13 mouse cellular contexts compared by ENCODE assay signal in the genomic region with DNA sequence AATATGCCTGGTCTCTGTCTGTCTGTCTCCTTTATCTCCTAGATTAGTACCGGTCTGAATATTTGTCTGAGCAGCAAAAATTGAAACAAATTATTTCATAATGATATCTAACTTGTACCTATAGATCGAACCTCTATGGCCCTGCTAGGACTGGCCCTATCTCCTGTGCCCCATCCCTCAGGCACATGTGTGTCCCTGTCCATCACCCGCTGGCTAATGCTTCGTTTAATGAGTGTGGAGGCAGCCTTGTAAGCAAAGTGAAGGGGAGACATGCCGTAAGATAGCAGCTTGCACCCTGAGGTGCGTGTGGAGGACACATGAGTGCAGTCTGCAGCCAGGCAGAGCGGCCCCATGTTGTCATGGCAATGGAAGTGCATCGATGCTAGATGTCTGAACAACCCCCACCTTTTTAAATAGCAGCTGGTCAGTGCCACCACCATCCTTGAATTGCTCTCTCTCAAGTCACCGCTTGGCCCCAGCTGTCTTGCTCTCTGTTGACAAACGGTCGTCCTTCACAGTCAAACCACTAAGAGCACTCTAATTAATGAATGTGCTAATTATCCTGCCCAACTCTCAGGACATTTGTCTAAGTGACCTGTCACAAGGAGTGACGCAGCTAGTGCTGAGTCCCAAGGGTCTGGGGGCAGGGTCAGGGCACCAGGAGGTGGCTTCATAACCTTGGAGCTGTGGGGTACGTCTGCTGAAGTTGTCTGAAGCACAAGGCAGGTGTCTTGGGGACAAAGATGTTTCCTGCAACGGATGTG. TPM values are rescaled to one million over a fixed set of nuclear protein-coding genes. Genes with fewer than 3 reads are reported as not detected.
A peak's percentile ranks its signal among the peaks of the same experiment; 100 is the strongest.
DNase-seq lines count a peak whose midpoint lies in the region; ATAC-seq and TF ChIP-seq lines count a peak whose summit lies in the region.
"Had no signal": no experiment of that assay in that cellular context is flagged by ENCODE, and none has a peak within 500 bp of the region (broad histone marks: within the 10 kb centered on the region; RNA-seq: fewer than 3 reads in every experiment).

No protein-coding gene starts in this region.

- no peaks in the 10 kb centered on the region for H3K36me3 ChIP-seq in kidney, embryonic 15.5 days
- no peaks in the 10 kb centered on the region for H3K36me3 ChIP-seq in embryonic facial prominence, embryonic 14.5 days (ENCODE audit: control insufficient read depth, insufficient read depth, low read length)
- H3K36me3 ChIP-seq in limb, embryonic 14.5 days (ENCODE audit: control insufficient read depth, insufficient read depth, low read length): no peaks in the 10 kb centered on the region
- no peaks in the 10 kb centered on the region for H3K36me3 ChIP-seq in neural tube, embryonic 15.5 days
- H3K36me3 ChIP-seq: liver, embryonic 13.5 days had no signal

- 0 out of 2 replicates have a peak, but pooled peaks cover 2% of the 10 kb centered on the region for H3K9me3 ChIP-seq in kidney, embryonic 15.5 days (replicated peaks)
- 0 out of 2 replicates have a peak, but pooled peaks cover 3% of the 10 kb centered on the region for H3K9me3 ChIP-seq in embryonic facial prominence, embryonic 14.5 days (ENCODE audit: control insufficient read depth, low read length)
- H3K9me3 ChIP-seq in limb, embryonic 14.5 days (ENCODE audit: control insufficient read depth, low read length): no peaks in the 10 kb centered on the region
- H3K9me3 ChIP-seq in neural tube, embryonic 15.5 days (replicated peaks): no peaks in the 10 kb centered on the region

- H3K9ac ChIP-seq in kidney, embryonic 15.5 days: no peak overlapping the region
- H3K9ac ChIP-seq in embryonic facial prominence, embryonic 14.5 days (ENCODE audit: low read depth, low read length): no peak overlapping the region
- H3K9ac ChIP-seq in limb, embryonic 14.5 days (ENCODE audit: low read depth, low read length, severe bottlenecking): no peak overlapping the region
- H3K9ac ChIP-seq in neural tube, embryonic 15.5 days (replicated peaks): no peak overlapping the region
- H3K9ac ChIP-seq: liver, embryonic 13.5 days had no signal

- no peak for DNase-seq in kidney, postnatal 14 days
- DNase-seq in embryonic facial prominence, embryonic 14.5 days (ENCODE audit: low spot score): peak; percentile 51
- no peak for DNase-seq in limb, embryonic 14.5 days (ENCODE audit: low spot score)
- no peak for DNase-seq in MN1 (ENCODE audit: low spot score)
- DNase-seq in left cerebral cortex, postnatal 4 days: no peak
- DNase-seq in gastrocnemius, adult 18-20 months (ENCODE audit: low spot score): no peak
- DNase-seq: gastrocnemius, postnatal 36 days; heart, postnatal 4 days; layer of hippocampus, adult 9-11 months; liver, embryonic 13.5 days had no signal

- H3K4me2 ChIP-seq in kidney, embryonic 15.5 days: no peak overlapping the region
- H3K4me2 ChIP-seq in embryonic facial prominence, embryonic 14.5 days (ENCODE audit: low read depth, low read length): no peak overlapping the region
- no peak overlapping the region for H3K4me2 ChIP-seq in limb, embryonic 14.5 days (replicated peaks; ENCODE audit: low read depth, low read length, severe bottlenecking)
- H3K4me2 ChIP-seq in neural tube, embryonic 15.5 days: no peak overlapping the region
- H3K4me2 ChIP-seq: liver, embryonic 13.5 days had no signal

- TF ChIP-seq POLR2A in limb, embryonic 14.5 days (IDR thresholded peaks at IDR 0.05; ENCODE audit: borderline replicate concordance, extremely low read depth, insufficient read depth, insufficient read length): no peak

- intact Hi-C loops in left cerebral cortex, postnatal 4 days (cut with DNase I): no loop called here

- H3K4me1 ChIP-seq in kidney, embryonic 15.5 days: peaks cover 24% of the 10 kb centered on the region
- H3K4me1 ChIP-seq in embryonic facial prominence, embryonic 14.5 days (ENCODE audit: control insufficient read depth, insufficient read depth, low read length): no peaks in the 10 kb centered on the region
- peaks cover 6% of the 10 kb centered on the region for H3K4me1 ChIP-seq in limb, embryonic 14.5 days (ENCODE audit: control insufficient read depth, insufficient read depth, low read length)
- peaks cover 22% of the 10 kb centered on the region for H3K4me1 ChIP-seq in neural tube, embryonic 15.5 days
- H3K4me1 ChIP-seq: liver, embryonic 13.5 days had no signal

- H3K4me3 ChIP-seq in kidney, embryonic 15.5 days (replicated peaks): no peak overlapping the region
- no peak overlapping the region for H3K4me3 ChIP-seq in embryonic facial prominence, embryonic 14.5 days (ENCODE audit: low read depth, low read length)
- H3K4me3 ChIP-seq in limb, embryonic 14.5 days (replicated peaks; ENCODE audit: low read length): no peak overlapping the region
- H3K4me3 ChIP-seq in neural tube, embryonic 15.5 days (replicated peaks): no peak overlapping the region
- H3K4me3 ChIP-seq: liver, embryonic 13.5 days had no signal

- no peaks in the 10 kb centered on the region for H3K27me3 ChIP-seq in kidney, embryonic 15.5 days
- H3K27me3 ChIP-seq in embryonic facial prominence, embryonic 14.5 days (replicated peaks; ENCODE audit: control insufficient read depth, insufficient read depth, low read length): no peaks in the 10 kb centered on the region
- H3K27me3 ChIP-seq in limb, embryonic 14.5 days (ENCODE audit: control insufficient read depth, insufficient read depth, low read length): no peaks in the 10 kb centered on the region
- H3K27me3 ChIP-seq in neural tube, embryonic 15.5 days (replicated peaks): no peaks in the 10 kb centered on the region
- H3K27me3 ChIP-seq: liver, embryonic 13.5 days had no signal

- no peak overlapping the region for H3K27ac ChIP-seq in kidney, embryonic 15.5 days
- H3K27ac ChIP-seq in embryonic facial prominence, embryonic 14.5 days (replicated peaks; ENCODE audit: low read depth, low read length): no peak overlapping the region
- no peak overlapping the region for H3K27ac ChIP-seq in limb, embryonic 14.5 days (replicated peaks; ENCODE audit: low read depth, low read length)
- peak overlapping the region; percentile 78 for H3K27ac ChIP-seq in neural tube, embryonic 15.5 days (replicated peaks)
- H3K27ac ChIP-seq: liver, embryonic 13.5 days had no signal

- 0 out of 2 replicates have a peak, but pooled peaks have one; percentile 22 for ATAC-seq in kidney, embryonic 15.5 days (replicated peaks; ENCODE audit: low FRiP score)
- ATAC-seq in embryonic facial prominence, embryonic 14.5 days (ENCODE audit: low read depth): peak; percentile 41; the same call in 1 of the 2 replicates
- peak; percentile 16; the same call in 1 of the 2 replicates for ATAC-seq in limb, embryonic 14.5 days (ENCODE audit: low FRiP score, low read depth)
- ATAC-seq in neural tube, embryonic 15.5 days (ENCODE audit: low FRiP score): peak; percentile 60
- ATAC-seq: CD4-positive, CD25-positive, alpha-beta regulatory T cell, adult 4 months had no signal

- WGBS in kidney, embryonic 15.5 days: 39% methylated on average over 14 of the region's 14 CpGs
- WGBS in embryonic facial prominence, embryonic 14.5 days: 64% methylated on average over 14 of the region's 14 CpGs
- WGBS in limb, embryonic 14.5 days: 52% methylated on average over 14 of the region's 14 CpGs
- 29% methylated on average over 14 of the region's 14 CpGs for WGBS in neural tube, embryonic 15.5 days

RNA-seq across cellular contexts. Expression of gene Alox5ap, which starts 6.9 kb away (rescaled TPM):
- 12.4 and 13.3 TPM in 2 replicates for polyA plus RNA-seq in kidney, embryonic 15.5 days (2015; fragmentation: Nextera tagmentation; extraction: Ambion mirVana)
- 15.9 and 17.4 TPM in 2 replicates for polyA plus RNA-seq in embryonic facial prominence, embryonic 14.5 days (2014; fragmentation: Nextera tagmentation; extraction: Ambion mirVana)
- 18.6 and 21.6 TPM in 2 replicates for polyA plus RNA-seq in limb, embryonic 14.5 days (2012; rRNA removed)
- polyA plus RNA-seq in limb, embryonic 14.5 days (2014; fragmentation: Nextera tagmentation; extraction: Ambion mirVana): 16.1 and 18.7 TPM in 2 replicates
- polyA plus RNA-seq in neural tube, embryonic 15.5 days (2015; fragmentation: Nextera tagmentation; extraction: Ambion mirVana): 12.0 and 17.4 TPM in 2 replicates
- 1 to 10 TPM; 6.4 to 7.8 TPM for total RNA-seq in left cerebral cortex, postnatal 4 days (2021)
- 1 to 10 TPM; 5.3 to 6.7 TPM for total RNA-seq in gastrocnemius, adult 18-20 months (2021)
